Mouse (Mus musculus) cortical plate, adult 2 months (tissue): ENCODE data around the gene Kif26b.

Experiments used
- CTCF ChIP-seq: fragments of 200-500 bp; IDR thresholded peaks from 2 replicates; pipeline ENCODE4 v1.5.1; 2011; ENCODE audit warnings: mild to moderate bottlenecking, control low read depth, low read length; ENCODE audit not compliant: insufficient read depth; ENCODE audit errors: extremely low read depth
- POLR2A ChIP-seq: fragments of 200-500 bp; IDR thresholded peaks from 2 replicates; pipeline ENCODE4 v1.6.1; 2011; ENCODE audit warnings: mild to moderate bottlenecking, low read length, control low read depth; ENCODE audit not compliant: insufficient read depth; ENCODE audit errors: extremely low read depth

DNA sequence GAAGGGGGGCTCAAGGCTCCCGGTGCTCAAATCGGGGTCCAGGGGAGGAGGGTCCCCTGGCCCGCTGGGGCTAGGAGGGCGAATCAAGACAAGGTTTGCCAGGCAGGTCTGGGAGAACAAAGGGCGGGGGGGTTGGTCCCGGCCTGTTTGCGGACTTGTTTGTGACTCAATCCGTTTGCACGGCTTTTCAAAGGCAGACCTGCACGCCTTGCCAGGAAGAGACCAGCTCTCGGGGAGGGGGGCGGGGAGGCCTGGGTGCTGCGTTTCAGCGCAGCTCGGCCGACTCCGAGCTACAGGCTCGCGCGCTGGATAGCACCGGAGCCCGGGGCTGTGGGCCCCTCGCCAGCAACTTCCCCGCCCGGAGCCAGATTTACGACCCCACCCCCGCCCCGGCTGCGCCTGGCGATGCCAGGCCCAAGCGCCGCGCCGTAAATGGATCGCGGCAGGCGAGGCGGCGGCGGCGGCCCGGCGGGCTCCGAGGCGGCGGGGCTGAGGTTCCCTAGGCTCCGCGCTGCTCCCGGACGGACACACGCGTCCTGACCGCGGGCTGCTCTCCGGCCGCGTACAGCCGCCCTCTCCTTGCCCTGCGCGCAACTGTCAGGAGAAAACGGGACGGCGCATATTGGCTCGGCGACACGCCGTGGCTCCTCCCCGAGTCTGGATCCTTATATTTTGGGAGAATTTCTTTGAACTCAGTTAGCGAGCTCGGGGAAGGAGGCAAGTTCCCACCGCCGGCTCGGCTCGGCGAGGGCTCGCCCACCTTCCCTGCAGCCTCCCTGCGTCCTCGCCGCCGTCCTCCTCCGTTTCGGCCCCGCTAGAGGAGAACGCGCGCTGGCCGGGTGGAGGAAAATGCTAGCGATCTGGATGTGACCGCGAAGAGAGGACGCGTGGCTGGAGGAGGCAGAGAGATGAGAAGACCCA, at the start of gene Kif26b:
- TF ChIP-seq POLR2A: no peak
- TF ChIP-seq CTCF: no peak
